Mouse (Mus musculus) cerebellum, postnatal 14 days (tissue): ENCODE results near the gene Sema5b.

Experiments used
- DNase-seq, 2 experiments: peaks; one replicate each; pipeline ENCODE4 v3.0.0; 2021; ENCODE audit warnings: mixed read lengths in 2 of 2

The Sema5b gene

DNA sequence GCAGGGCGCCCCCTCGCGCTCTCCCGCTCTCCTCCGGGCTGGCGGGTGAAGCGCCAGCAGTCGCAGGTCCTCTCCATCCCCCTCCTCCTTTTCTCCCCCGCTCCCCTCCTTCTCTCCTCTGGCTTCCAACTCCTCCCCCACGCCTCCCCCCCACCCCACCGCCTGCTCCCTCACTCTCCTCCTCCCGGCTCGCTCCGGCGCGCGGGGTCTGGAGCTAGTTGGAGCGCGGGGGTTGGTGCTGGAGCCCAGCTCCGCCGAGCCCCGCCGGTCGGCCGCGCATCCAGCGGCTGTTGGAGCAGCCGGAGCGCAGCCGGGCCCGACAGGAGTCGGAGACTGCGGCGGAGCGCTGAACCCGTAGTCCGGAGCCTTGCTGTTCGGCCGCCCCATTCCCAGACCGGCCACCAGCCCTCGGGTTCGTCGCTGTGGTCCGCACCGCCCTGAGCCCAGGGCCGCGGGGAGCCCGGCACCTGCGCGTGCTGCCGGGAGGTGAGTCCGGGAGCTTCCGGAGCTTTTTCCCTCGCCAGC lies at the start of gene Sema5b:
Sema5b (plus strand) TSS at position 29 of the 525 bp plus-strand sequence.
- DNase-seq, result peak; percentile 70 to 80

DNA sequence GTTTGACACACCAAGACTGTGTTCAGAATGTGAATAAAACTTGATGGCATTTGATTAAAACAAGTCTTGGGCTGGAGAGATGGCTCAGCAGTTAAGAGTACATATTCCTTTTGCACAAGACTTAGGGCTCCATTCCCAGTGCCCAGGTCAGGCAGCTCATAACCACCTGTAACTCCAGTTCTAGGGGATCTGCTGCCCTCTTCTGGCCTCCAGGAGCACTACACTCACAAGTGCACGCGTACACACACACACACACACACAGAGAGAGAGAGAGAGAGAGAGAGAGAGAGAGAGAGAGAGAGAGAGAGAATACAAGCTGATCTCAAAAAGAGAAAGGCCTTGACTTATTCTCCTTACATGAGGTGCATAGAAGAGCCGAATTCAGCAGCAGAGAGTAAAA lies 40.6 kb upstream of the Sema5b start:
- DNase-seq, result no peak

DNA sequence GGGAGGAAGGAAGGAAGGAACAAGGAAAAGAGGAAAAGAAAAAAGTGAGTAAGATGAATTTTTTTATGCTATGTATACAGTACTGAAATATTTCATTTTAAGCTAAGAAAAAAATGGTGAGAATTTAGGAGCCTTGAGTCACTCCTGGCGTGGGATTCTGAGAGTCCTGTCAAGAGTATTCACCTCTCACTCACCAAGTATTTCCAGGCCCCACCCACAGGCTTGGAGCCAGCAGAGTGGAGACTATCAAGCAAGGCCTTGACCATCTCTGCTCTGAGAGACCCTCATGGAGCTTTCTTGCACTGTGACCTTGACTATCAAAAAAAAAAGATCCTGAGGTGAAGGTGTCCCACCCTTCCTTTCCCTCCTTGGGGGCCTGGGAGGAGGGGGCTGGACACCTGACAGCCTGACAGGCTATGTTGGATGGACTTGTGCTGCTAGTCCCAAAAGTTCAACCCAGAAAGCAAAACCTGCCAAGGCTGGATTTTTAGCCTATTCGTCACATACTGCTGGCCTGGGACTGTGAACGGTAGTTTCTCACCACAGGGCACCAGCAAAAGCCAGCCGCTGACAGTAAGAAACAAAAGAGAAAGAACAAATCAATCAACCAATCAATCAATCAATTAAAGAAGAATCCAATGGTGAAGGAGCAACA lies 39.7 kb upstream of the Sema5b start:
- no peak for DNase-seq

DNA sequence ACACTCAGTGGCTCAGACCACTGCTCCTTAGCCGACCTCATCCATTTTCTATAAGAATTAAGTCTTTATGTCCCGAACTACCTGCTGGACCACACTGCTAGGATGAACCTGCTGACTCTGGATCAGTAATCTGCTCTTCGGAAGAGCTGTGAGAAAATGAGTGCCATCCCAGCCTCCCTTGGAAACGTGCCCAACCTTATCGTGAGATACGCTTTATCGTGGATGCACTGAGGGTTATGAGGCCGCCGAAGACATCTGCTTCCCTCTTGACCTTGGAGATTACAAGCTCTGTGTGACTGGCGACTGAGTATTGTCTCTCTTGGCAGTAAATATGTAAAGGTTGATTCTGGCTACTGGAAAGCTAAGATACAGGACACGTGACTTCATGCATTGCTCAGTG lies 38.5 kb upstream of the Sema5b start:
- DNase-seq, result no peak

DNA sequence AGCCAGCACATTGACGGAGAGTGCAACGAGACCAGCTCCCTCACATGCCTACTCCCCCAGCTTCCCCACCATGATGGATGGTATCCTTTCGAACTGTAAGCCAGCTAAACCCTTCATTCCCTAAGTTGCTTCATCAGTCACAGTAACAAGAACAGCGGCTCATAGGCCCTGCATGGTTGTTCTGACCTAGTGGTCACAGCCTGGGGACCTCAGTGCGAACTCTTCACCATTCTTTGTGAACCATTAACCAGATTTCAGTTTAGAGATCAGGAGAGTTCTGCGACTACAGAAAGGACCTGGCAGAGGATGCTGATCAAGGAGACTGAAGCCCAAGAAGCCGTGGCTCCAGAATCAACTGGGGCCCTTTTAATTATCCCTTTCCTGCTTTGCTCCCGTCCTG lies 36.7 kb upstream of the Sema5b start:
- no peak for DNase-seq

DNA sequence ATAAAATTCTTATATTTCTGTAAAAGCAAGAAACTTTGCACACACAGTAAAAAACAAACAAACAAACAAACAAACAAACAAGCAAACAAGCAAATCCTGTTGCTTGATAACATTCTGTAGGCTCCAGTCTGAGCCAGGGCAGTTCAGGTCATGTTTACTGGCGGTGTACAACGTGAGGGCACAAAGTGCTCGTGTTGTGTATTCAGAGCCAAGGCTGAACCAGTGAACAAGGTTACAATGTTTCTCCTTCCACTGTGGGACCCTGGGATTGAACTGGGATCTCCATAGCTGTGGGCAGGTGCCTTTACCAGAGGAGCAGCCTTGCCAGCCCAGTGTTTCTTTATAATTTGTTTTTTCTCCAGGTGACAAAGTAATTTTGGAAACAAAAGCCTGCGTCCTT lies 35.2 kb upstream of the Sema5b start:
- DNase-seq, result no peak

DNA sequence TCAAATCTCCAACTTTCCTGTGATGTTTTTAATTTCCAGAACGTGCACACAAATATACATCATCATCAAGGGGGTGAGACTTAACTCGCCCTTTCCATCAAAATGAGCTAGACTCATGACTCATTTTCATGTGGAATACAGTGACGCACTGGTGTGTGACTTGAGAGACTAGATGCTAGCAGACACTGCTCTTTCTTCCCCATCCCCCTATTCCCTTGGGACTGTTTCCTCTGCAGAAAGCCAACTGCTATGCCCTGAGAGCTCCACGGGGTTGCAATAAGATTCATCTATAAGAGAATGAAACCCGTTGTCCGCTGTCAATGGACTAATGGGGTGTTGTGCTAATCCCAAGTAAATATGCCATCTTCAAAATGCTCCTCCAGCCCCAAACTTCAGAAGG lies 32.4 kb upstream of the Sema5b start:
- no peak for DNase-seq

DNA sequence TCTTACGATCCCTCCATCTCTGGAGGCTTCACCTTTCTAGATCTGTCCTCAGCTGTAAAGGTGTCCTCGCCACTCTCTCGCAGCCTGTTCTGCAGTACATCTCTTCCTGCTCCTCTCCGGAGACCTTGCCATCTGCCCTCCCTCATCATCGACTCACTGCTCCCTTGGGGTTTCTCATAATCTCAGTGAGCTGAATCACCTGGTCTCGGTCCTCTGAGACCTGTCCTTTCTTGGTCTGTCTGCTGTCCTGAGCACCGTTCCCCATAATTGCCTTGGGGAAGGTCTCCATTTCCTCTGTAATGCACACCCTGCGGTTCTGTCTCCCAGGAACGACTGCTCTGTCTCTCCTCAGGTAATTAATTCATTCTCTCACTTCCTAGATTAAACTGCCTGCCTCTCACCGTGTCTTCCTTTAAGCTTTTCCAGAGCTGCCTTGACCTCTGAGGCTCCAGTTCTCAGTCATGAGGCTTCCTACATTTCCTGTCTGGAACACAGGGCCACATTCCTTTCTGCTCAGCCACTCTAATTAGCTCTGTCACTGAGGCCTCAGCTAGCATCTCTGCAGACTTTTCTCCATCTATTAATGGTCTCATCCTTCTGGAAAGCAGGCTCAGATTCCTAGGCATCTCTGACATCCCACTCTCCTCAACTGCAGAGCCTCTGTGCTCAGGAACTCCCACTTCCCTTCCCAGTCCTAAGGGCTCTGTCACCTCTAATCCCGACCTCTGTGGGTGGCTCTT lies 31.4 kb upstream of the Sema5b start:
- no peak for DNase-seq

DNA sequence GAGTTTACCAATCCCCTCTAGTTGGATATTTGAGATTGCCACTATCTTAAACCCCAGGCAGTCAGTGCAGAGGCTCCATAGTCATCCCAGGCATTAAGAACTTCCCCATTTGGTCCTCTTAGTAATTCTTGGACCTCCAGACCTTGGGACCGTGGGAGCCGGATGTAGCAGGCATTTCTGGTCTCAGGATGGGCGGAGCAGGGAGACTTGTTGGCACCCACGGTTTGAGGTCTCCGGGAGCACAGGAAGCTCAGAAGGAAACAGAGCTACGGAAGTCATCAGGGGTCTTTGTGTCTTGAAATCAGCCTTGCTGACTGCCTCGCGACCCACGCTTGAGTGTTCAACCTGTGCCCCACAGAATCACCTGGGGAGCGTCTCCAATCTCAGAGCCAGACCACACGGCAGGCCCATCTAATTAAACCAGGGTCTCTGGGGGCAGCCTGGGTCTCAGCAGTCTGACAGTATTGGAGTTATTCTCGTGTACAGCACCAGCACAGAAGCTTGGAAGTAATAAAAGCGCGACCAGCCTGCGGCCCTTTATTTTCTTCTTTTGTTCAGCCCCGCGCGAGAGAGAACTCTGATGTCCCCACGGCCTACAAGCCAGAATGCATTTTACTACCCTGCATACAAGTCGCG lies 24.9 kb upstream of the Sema5b start:
- DNase-seq, result no peak

DNA sequence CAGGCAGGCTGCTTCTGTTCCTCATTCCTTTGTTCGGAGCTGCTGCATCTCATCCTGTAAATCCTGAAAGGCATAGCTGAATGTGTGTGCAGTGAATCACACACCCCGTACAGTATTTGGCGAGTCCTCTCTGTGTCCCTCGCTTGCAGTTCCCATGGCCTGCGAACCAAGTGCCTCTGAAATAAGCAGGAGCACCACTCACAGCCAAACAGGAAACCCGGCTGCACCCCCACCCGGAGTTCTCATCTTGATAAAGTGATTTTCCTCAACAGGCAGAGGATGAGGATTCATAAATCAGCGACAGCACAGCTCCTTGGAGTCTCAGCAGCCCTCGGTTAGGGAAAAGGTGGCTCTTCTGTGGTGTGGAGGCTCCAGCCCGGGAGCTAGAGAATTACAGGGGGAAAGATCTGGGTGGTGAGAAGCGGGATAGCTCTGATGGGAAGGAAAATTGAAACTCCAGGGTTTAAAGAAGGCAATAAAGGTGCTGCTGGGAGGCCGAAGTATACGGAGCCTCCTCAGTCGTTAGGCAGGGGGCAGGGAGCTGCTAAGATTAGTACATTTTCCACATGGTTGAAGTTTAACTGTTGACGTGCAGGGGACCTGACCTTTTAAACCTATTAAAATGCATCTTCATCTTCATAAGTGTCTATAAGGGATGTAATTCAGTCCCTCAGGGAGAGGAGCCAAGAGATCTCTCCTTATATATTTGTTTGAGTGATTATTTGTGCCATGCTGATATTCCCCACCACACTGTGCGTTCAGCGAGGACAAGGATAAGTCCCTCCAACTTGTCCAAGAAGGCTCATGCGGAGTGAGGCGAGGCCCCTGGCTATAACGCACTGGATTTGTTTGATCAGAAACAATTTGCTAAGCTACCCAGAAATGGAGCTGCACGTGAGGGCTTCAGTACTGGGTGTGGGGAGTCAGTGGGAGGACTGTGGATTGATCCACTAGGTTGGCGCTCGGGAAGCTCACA lies 22.7 kb upstream of the Sema5b start:
- DNase-seq, result no peak

DNA sequence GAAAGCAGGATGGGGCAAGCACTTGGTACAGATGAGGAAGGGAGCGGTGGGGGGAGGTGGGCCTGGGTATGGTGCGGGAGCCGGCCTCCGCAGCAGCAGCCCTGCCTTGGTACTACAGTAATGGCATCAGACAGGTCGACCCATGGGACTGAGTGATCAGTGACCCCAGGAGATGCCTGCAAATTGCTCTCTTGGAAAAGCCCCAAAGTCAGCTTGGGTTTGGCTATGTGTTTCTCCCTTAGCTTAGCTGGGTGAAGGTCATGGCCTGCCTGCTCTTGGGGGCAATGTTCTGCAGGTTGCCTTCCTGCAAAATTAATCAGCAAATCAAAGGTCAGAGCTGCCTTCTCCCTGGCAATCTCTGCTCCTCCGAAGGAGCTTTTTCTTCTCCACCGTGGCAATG lies 21.7 kb upstream of the Sema5b start:
- DNase-seq, result no peak

DNA sequence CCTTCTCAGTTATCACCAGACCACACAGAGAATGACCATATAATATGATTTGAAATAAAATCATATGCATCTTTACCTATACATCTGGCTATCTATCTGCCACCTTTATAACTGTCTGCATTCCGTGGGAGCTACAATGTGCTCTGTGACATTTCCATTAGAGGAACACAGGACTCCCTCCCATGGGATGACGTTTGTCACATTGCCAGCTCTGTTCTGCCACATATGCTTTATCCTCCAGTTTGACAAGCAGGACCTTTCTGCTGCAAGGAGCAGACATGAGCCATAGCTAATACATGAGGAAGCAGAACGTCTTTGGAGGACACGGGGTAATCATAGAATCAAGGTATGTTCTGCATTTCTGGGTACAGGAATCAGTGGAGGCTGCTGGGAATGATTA lies 16.7 kb upstream of the Sema5b start:
- DNase-seq, result peak in 1 of 2 experiments; percentile 37

DNA sequence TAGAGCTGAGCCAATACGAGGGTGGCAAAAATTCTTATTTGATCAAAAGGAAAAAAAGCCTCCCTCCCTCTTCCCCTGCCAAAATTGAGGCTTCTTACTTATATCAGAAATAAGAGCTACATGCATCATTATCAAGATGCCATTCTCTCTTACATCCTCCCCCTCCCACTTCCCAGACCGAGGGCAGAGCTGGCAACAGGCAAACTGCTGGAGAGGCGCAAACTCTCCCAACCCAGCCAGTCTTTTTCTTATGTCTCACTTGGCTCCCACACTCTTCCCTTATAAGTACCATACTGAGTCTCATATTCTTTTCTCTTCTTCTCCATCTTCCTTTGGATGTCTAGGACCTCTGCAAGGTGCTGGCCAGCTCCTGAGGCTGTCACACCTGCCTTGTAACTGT lies 6.3 kb upstream of the Sema5b start:
- DNase-seq, result no peak

DNA sequence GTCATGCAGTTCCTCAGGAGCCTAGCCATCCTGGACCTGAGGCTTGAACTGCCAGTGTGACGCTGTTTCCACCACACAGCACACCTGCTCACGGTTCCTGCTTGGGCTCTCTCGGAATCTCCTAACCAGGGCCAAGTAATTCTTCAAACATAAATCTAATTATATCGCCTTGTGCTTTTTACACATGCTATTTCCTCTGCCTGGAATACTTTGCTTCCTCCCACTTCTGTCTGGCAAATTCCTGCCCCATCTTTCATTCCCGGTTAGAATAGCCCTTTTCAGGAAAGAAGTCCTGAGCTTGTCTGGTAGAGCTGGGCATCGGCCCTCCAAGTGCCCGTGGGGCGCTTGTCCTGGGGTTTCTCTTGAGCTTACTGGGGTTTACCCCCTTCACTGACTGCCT lies 3.3 kb upstream of the Sema5b start:
- DNase-seq, result no peak

DNA sequence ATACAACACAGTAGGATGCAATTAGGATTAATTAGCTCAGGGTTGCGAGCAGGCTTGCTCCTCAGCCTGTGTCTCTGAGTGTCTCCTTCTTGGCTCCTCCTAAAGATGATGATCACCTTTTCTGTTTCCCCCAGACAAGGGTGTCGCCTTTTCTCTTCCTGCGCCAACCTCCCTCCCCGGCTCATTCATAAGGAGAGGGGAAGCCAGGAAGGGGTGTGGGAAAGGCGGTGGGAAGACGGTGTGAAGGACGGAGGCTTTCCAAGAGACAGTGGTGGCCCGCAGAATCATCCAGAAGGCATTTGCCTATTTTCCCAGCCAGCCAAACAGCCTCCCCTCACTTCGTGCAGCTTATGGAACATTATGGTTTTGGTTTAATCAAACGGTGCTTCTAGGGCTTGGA lies 1.9 kb upstream of the Sema5b start:
- no peak for DNase-seq

DNA sequence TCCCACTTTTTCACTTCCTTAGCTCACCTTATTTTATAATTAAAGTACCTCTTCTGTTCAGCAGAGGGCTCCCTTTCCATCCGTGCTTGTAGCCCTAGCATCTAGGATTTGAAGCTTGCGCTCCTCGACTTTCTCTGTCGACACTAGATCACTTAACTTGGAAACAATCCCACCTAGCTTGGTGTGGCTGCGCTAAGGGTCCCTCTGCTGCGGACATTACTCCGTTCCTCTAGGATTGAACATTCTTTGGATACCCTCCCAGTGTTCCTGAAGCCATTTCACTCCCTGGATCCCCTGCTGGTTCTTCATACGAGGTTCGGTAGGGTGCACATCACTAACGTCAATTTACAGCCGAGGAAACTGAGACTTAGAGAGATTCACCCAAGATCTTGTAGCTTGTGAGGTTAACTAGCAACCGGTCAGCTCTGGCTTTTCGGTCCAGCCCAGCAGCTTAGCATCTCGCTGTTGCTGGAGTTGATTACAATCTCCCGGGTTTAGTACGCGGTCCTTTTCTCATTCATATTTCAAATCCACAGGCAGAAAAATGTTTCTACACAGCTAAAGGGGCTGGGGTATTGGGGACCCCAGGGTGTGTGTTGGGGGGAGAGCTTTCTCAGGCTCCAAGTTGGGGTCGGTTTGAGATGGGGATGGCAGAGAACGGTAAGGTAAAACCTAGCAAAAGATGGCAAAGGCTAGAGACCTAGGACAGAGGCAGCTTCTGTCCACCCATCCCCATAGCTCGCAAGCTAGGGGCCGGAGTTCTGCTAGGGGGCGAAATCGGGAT lies 420 bp upstream of the Sema5b start:
- peak; percentile 69 to 81 for DNase-seq

DNA sequence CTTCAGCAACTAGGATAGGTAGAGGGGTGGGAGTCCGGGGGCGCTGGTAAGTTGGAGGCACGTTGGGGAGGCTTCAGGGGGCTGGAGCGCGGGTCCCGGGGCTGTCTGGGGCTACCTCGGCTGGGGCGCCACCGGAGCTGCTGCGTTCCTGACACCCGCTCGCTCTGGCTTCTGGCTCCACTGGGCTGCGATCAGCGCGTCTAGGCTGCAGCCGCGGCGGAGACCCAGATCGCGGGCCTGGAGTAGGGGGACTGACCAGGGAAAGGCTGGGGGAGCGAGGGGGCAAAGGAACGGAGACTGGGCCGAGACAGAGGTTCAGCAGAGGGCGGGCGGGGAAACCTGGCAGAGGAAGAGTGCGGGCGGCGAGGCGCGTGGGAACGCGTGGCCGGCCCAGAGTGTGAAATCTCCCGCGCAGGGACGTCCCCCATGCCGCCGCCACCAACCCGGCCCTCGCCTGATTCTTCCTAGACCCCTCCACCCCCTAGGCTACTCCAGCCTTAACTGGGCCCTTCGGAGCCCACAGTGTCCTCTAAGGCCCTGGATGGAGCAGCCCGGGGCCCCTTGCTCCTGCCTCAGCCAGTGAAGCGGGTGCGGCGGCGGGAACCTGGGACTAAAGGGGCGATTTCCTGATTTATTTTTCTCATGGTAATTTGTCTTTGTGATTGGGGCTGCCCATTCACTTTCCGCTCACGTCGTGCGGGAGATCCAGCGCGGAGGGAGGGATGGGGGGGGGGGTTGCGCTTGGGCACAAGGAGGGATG lies 896 bp downstream of the Sema5b start:
- peak; percentile 54 to 55 for DNase-seq

DNA sequence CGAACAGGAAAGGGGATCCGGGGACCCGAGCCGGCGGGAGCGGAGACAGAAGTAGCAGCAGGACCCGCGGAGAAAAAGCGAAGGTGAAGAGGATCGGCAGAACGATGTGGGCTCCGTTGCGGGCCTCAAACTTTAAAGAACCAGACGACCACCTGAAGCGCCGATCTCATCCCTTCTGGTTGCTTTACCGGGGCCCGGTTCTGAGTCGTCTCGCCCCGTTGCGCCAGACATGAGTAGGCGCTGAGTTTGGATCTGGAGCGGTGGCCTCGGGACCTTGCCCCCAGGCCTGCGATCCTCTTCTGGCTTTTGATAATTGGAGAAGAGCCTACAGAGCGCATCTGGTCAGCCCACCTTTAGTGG lies 1.5 kb downstream of the Sema5b start:
- peak in 1 of 2 experiments; percentile 35 for DNase-seq

DNA sequence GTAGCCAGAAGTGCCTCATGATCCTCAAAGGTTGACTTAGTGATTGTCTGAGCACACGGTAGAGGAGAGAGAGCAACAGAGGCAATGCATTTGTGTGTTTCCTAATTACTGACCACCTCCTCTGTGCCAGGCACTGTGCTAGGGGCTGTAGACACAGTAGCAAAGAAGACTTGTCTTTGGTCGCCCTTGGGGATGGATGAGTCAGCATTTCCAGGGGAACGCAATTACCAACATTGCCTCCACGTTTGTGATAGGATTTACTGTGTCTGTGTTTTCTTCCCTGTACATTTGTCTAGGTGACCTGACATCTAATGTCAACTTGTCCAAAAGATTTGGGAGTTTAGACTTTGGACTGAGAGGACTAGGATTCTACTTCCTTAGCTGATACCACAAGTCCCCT lies 4.8 kb downstream of the Sema5b start:
- no peak for DNase-seq

DNA sequence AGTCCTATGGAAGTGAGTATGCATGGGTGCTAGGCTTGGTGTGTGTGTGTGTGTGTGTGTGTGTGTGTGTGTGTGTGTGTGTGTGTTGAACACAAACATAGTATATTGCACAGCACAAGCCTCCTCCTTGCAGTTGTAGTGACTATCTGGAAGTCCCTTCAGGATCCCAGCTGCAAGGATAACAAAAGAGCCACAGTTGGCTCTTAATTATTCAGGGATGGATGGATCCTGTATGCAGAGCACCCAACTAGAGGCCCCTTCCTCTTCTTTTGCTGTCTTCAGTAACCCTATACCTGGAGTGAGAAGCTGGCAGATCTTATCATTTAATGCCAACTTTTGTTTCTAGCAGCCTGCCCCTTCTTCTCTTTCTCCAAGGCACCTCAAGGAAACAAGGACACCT lies 7.0 kb downstream of the Sema5b start:
- DNase-seq, result no peak

DNA sequence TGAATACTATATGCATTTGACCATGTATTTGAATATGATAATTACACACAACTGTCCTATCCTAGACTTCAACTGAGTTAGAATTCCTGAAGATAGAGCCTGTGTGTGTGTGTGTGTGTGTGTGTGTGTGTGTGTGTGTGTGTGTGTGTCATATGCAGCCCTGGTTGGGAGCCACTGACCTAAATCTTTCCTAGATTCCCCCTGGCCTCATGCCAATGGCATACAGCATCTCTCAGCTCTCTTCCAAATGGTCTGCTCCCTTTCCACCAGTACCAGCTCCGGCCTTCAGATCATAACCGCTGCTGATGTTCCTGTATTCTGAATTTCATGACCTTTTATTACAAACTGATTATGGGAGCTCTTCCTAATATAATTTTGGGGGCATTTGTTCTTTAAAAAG lies 8.4 kb downstream of the Sema5b start:
- DNase-seq, result peak; percentile 86 to 90
